Comparison of ENCODE assay signal across 8 mouse cellular contexts in genomic region chr11:48871201-48871772, GRCm38 (mm10). TPM values are rescaled to one million over a fixed set of nuclear protein-coding genes. Genes with fewer than 3 reads are reported as not detected.
DNase-seq lines count a peak whose midpoint lies in the region; ATAC-seq and TF ChIP-seq lines count a peak whose summit lies in the region.

Gene Irgm1, minus strand, starts transcription at chr11:48871683.

- H3K4me2 ChIP-seq in hindbrain, postnatal 0 days (ENCODE audit: low read depth, low read length) = peak within 1 kb of the TSS; percentile 91
- H3K4me2 ChIP-seq in midbrain, embryonic 16.5 days (ENCODE audit: low read length) = peak within 1 kb of the TSS; percentile 43
- peak within 1 kb of the TSS; percentile 67 for H3K4me2 ChIP-seq in stomach, embryonic 16.5 days (ENCODE audit: low read depth, low read length)

- no peaks in the 10 kb centered on the region for H3K36me3 ChIP-seq in hindbrain, postnatal 0 days (ENCODE audit: insufficient read depth, low read length)
- no peaks in the 10 kb centered on the region for H3K36me3 ChIP-seq in midbrain, embryonic 16.5 days (ENCODE audit: control insufficient read depth, insufficient read depth, low read length)
- H3K36me3 ChIP-seq in stomach, embryonic 16.5 days (ENCODE audit: control insufficient read depth, insufficient read depth, low read length) = no peaks in the 10 kb centered on the region

- peak; percentile 60 for ATAC-seq in hindbrain, postnatal 0 days
- peak; percentile 27 for ATAC-seq in midbrain, embryonic 16.5 days
- ATAC-seq in stomach, embryonic 16.5 days (ENCODE audit: insufficient read depth, low FRiP score) = peak; percentile 32

- peak within 1 kb of the TSS; percentile 45 for H3K9ac ChIP-seq in hindbrain, postnatal 0 days (replicated peaks; ENCODE audit: low read length)
- H3K9ac ChIP-seq in midbrain, embryonic 16.5 days (ENCODE audit: low read depth, low read length) = peak within 1 kb of the TSS; percentile 55
- peak within 1 kb of the TSS; percentile 83 for H3K9ac ChIP-seq in stomach, embryonic 16.5 days (ENCODE audit: low read length)

- no peaks in the 10 kb centered on the region for H3K27me3 ChIP-seq in hindbrain, postnatal 0 days (ENCODE audit: insufficient read depth, low read length)
- no peaks in the 10 kb centered on the region; the same call in 1 of the 2 replicates for H3K27me3 ChIP-seq in midbrain, embryonic 16.5 days (ENCODE audit: control insufficient read depth, insufficient read depth, low read depth, low read length)
- H3K27me3 ChIP-seq in stomach, embryonic 16.5 days (ENCODE audit: control insufficient read depth, insufficient read depth, low read length) = no peaks in the 10 kb centered on the region

- peak within 1 kb of the TSS; percentile 59 for H3K27ac ChIP-seq in hindbrain, postnatal 0 days
- no peak within 1 kb of the TSS for H3K27ac ChIP-seq in midbrain, embryonic 16.5 days (ENCODE audit: low read length)
- peak within 1 kb of the TSS; percentile 90 for H3K27ac ChIP-seq in stomach, embryonic 16.5 days (ENCODE audit: low read length)

- TF ChIP-seq CTCF in hindbrain, postnatal 0 days (IDR thresholded peaks at IDR 0.05; ENCODE audit: low read depth) = peak; percentile 20; the same call in 1 of the 2 replicates

- H3K4me1 ChIP-seq in hindbrain, postnatal 0 days (ENCODE audit: insufficient read depth, low read length) = 0 out of 2 replicates have a peak, but pooled peaks cover 2% of the 10 kb centered on the region
- H3K4me1 ChIP-seq in midbrain, embryonic 16.5 days (ENCODE audit: control insufficient read depth, insufficient read depth, low read length) = peaks cover 8% of the 10 kb centered on the region; the same call in 1 of the 2 replicates
- peaks cover 25% of the 10 kb centered on the region for H3K4me1 ChIP-seq in stomach, embryonic 16.5 days (ENCODE audit: control insufficient read depth, insufficient read depth, low read length)

- no peaks in the 10 kb centered on the region for H3K9me3 ChIP-seq in hindbrain, postnatal 0 days (ENCODE audit: low read length)
- no peaks in the 10 kb centered on the region for H3K9me3 ChIP-seq in midbrain, embryonic 16.5 days (replicated peaks; ENCODE audit: control insufficient read depth, low read length, poor library complexity, severe bottlenecking)
- H3K9me3 ChIP-seq in stomach, embryonic 16.5 days (replicated peaks; ENCODE audit: control insufficient read depth, low read length) = no peaks in the 10 kb centered on the region

- intact Hi-C loops in gastrocnemius, postnatal 14 days (cut with DNase I; ENCODE audit: low total_unique reads) = no loop called here

- H3K4me3 ChIP-seq in hindbrain, postnatal 0 days (ENCODE audit: low read length) = peak within 1 kb of the TSS; percentile 47
- H3K4me3 ChIP-seq in midbrain, embryonic 16.5 days (ENCODE audit: low read depth, low read length) = peak within 1 kb of the TSS; percentile 47
- H3K4me3 ChIP-seq in stomach, embryonic 16.5 days (replicated peaks; ENCODE audit: low read length) = peak within 1 kb of the TSS; percentile 62

- peak; percentile 31 for DNase-seq in right cerebral cortex, postnatal 4 days
- DNase-seq in right cerebral cortex, postnatal 14 days = no peak
- DNase-seq in cerebellum, postnatal 36 days = peak; percentile 31 to 33
- peak; percentile 70 for DNase-seq in gastrocnemius, postnatal 14 days
- peak; percentile 72 for DNase-seq in hindbrain, postnatal 0 days (ENCODE audit: low spot score)
- DNase-seq in liver = peak; percentile 83

- WGBS in hindbrain, postnatal 0 days = 2% methylated on average over 19 of the region's 19 CpGs
- 1% methylated on average over 19 of the region's 19 CpGs for WGBS in midbrain, embryonic 16.5 days
- 2% methylated on average over 19 of the region's 19 CpGs for WGBS in stomach, embryonic 16.5 days

RNA-seq across cellular contexts. Expression of gene Irgm1, which starts in this region (rescaled TPM):
- 1 to 10 TPM; 6.1 to 7.0 TPM for total RNA-seq in gastrocnemius, postnatal 14 days (2021)
- 5.8 and 6.0 TPM in 2 replicates for total RNA-seq in hindbrain, postnatal 0 days (2014; rRNA removed)
- 6.3 and 8.2 TPM in 2 replicates for polyA plus RNA-seq in hindbrain, postnatal 0 days (2015; fragmentation: Nextera tagmentation; extraction: Ambion mirVana)
- polyA plus RNA-seq in midbrain, embryonic 16.5 days (2015; fragmentation: Nextera tagmentation; extraction: Ambion mirVana) = 2.0 and 2.8 TPM in 2 replicates
- polyA plus RNA-seq in stomach, embryonic 16.5 days (2015; fragmentation: Nextera tagmentation; extraction: Ambion mirVana) = 13.1 and 13.3 TPM in 2 replicates
